Mouse (Mus musculus): ENCODE data around the gene Dach2. TPM values are rescaled to one million over a fixed set of nuclear protein-coding genes. Genes with fewer than 3 reads are reported as not detected.

The Dach2 gene
- total and polyA plus RNA-seq, 2 experiments: not detected

DNA sequence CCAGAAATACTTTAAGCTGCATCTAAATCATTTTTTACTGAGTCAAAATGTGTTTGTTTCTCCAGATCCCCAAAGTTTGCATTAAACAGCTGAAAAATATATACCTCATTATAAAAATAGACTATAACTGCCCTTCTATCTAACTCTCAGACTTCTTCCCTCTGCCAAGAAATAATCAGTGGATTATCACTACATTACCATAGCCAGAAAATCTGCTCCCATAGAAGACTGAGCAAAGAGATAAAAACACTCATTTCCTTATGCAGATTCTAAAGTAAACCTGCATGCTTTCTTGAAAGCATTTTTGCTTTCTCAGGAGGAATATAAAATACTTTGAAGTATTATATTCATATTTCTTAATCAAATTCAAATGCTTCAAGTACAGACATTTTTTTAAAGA lies 368.8 kb downstream of the Dach2 start:
- Histone ChIP-seq H3K27ac (replicated peaks; ENCODE audit: insufficient read depth, low read depth, low read length) (no peak overlapping the region), H3K27me3 (ENCODE audit: control insufficient read depth, insufficient read depth, low read length) (no peaks in the 10 kb centered on the region), H3K9ac (ENCODE audit: low read depth, low read length) (no peak overlapping the region), H3K4me1 (ENCODE audit: control insufficient read depth, insufficient read depth, low read length) (no peaks in the 10 kb centered on the region), H3K4me3 (ENCODE audit: insufficient read depth, low read depth, low read length) (no peak overlapping the region), H3K36me3 (ENCODE audit: control insufficient read depth, insufficient read depth, low read length) (no peaks in the 10 kb centered on the region), H3K79me2 (ENCODE audit: control insufficient read depth, insufficient read depth, low read length) (no peaks in the 10 kb centered on the region)
- TF ChIP-seq CTCF (IDR thresholded peaks at IDR 0.05; ENCODE audit: low read depth, low read length) (no peak), POLR2A (IDR thresholded peaks at IDR 0.05; ENCODE audit: extremely low read depth, insufficient read depth, low read length) (no peak)
- no peak for DNase-seq (ENCODE audit: extremely low read depth, low read depth, low spot score)

DNA sequence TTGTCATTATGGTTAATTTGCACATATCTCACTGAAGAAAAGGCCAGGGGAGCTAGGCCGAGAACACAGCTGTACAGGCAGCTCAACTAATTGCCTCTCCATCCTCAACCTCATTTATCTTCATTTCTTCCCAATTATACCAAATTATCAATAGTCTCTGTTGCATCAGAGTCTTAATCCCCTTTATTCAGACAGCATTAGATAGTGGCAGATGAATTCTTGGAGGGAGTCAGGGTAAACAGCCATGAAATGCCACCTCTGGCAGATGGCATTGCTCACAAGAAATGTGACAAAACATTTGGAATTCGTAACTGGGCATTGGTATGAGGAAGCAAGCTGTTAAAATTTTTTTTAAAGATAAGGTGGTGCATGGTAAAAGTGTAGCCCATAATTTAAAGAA lies 389.9 kb downstream of the Dach2 start:
- H3K79me2 ChIP-seq (ENCODE audit: control insufficient read depth, insufficient read depth, low read length): no peaks in the 10 kb centered on the region
- no peak for DNase-seq (ENCODE audit: extremely low read depth, low read depth, low spot score)
- 81% methylated on average over 2 of the region's 2 CpGs for WGBS
- H3K4me3 ChIP-seq (ENCODE audit: insufficient read depth, low read depth, low read length): no peak overlapping the region
- H3K27ac ChIP-seq (replicated peaks; ENCODE audit: insufficient read depth, low read depth, low read length): no peak overlapping the region
- TF ChIP-seq POLR2A (IDR thresholded peaks at IDR 0.05; ENCODE audit: extremely low read depth, insufficient read depth, low read length): no peak
- TF ChIP-seq CTCF (IDR thresholded peaks at IDR 0.05; ENCODE audit: low read depth, low read length): no peak
- H3K36me3 ChIP-seq (ENCODE audit: control insufficient read depth, insufficient read depth, low read length): no peaks in the 10 kb centered on the region
- no peak overlapping the region for H3K9ac ChIP-seq (ENCODE audit: low read depth, low read length)
- H3K27me3 ChIP-seq (ENCODE audit: control insufficient read depth, insufficient read depth, low read length): no peaks in the 10 kb centered on the region
- H3K4me1 ChIP-seq (ENCODE audit: control insufficient read depth, insufficient read depth, low read length): no peaks in the 10 kb centered on the region

DNA sequence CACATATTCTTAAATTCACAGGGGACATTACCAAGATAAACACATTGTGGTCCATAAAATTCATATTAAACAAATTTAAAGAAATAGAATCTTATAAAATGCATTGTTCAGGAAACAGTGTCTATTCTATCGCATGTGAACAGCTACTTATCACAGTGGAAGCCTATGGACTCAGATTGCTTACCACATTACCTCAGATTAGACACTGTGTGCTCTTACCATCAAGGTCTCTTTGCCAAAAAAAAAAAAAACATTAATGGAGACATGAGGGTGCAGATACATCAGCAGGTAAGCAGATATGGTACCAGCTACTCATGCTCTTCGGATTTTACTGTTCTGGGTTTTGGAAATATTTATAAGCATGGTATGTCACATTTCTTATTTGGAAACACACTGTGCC lies 415.1 kb downstream of the Dach2 start:
- no peak for DNase-seq (ENCODE audit: extremely low read depth, low read depth, low spot score)
- 82% methylated on average over 2 of the region's 2 CpGs for WGBS
- no peak overlapping the region for H3K27ac ChIP-seq (replicated peaks; ENCODE audit: insufficient read depth, low read depth, low read length)
- H3K79me2 ChIP-seq (ENCODE audit: control insufficient read depth, insufficient read depth, low read length): no peaks in the 10 kb centered on the region
- no peak overlapping the region for H3K9ac ChIP-seq (ENCODE audit: low read depth, low read length)
- no peaks in the 10 kb centered on the region for H3K4me1 ChIP-seq (ENCODE audit: control insufficient read depth, insufficient read depth, low read length)
- no peak overlapping the region for H3K4me3 ChIP-seq (ENCODE audit: insufficient read depth, low read depth, low read length)
- H3K27me3 ChIP-seq (ENCODE audit: control insufficient read depth, insufficient read depth, low read length): no peaks in the 10 kb centered on the region
- TF ChIP-seq CTCF (IDR thresholded peaks at IDR 0.05; ENCODE audit: low read depth, low read length) (no peak), POLR2A (IDR thresholded peaks at IDR 0.05; ENCODE audit: extremely low read depth, insufficient read depth, low read length) (no peak)
- no peaks in the 10 kb centered on the region for H3K36me3 ChIP-seq (ENCODE audit: control insufficient read depth, insufficient read depth, low read length)

DNA sequence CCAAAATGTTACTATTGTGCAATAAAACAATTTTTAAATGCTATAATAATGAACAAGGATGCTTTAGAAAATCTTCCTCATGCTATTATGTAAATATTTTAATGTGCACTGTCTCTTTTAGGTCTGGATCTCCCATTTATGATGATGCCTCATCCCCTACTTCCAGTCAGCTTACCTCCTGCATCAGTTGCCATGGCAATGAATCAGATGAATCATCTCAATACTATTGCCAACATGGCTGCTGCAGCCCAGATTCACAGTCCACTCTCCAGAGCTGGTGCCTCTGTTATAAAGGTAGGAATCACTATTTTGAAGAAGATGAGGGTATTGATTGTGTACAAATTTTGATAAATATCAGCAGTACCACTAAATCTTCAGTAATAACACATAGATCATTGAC lies 426.8 kb downstream of the Dach2 start:
- Histone ChIP-seq H3K27me3 (ENCODE audit: control insufficient read depth, insufficient read depth, low read length) (no peaks in the 10 kb centered on the region), H3K36me3 (ENCODE audit: control insufficient read depth, insufficient read depth, low read length) (no peaks in the 10 kb centered on the region), H3K9ac (ENCODE audit: low read depth, low read length) (no peak overlapping the region), H3K27ac (replicated peaks; ENCODE audit: insufficient read depth, low read depth, low read length) (no peak overlapping the region), H3K4me1 (ENCODE audit: control insufficient read depth, insufficient read depth, low read length) (no peaks in the 10 kb centered on the region), H3K4me3 (ENCODE audit: insufficient read depth, low read depth, low read length) (no peak overlapping the region), H3K79me2 (ENCODE audit: control insufficient read depth, insufficient read depth, low read length) (no peaks in the 10 kb centered on the region)
- no peak for TF ChIP-seq CTCF (IDR thresholded peaks at IDR 0.05; ENCODE audit: low read depth, low read length)
- no peak for TF ChIP-seq POLR2A (IDR thresholded peaks at IDR 0.05; ENCODE audit: extremely low read depth, insufficient read depth, low read length)
- DNase-seq (ENCODE audit: extremely low read depth, low read depth, low spot score): no peak

DNA sequence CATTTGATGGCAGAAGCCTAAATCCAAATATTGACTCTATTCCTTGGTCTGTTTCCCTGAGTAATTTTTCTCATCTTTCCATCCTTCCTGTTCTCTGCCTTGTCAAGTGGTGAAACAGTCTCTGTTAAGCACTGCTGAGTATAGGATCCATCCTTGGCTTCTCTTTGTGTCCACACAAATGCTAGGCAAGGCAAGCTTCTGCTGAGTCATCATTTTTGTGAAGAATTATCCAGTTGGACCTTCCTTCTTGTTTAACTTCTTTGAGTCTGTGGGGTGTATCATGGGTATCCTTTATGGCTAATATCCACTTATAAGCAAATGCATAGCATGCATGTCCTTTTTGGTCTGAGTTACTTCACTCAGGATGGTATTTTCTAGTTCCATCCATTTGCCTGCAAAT lies 449.8 kb downstream of the Dach2 start:
- no peak overlapping the region for H3K4me3 ChIP-seq (ENCODE audit: insufficient read depth, low read depth, low read length)
- H3K9ac ChIP-seq (ENCODE audit: low read depth, low read length): no peak overlapping the region
- DNase-seq (ENCODE audit: extremely low read depth, low read depth, low spot score): no peak
- TF ChIP-seq CTCF (IDR thresholded peaks at IDR 0.05; ENCODE audit: low read depth, low read length) (no peak), POLR2A (IDR thresholded peaks at IDR 0.05; ENCODE audit: extremely low read depth, insufficient read depth, low read length) (no peak)
- H3K79me2 ChIP-seq (ENCODE audit: control insufficient read depth, insufficient read depth, low read length): no peaks in the 10 kb centered on the region
- H3K36me3 ChIP-seq (ENCODE audit: control insufficient read depth, insufficient read depth, low read length): no peaks in the 10 kb centered on the region
- no peak overlapping the region for H3K27ac ChIP-seq (replicated peaks; ENCODE audit: insufficient read depth, low read depth, low read length)
- no peaks in the 10 kb centered on the region for H3K4me1 ChIP-seq (ENCODE audit: control insufficient read depth, insufficient read depth, low read length)
- H3K27me3 ChIP-seq (ENCODE audit: control insufficient read depth, insufficient read depth, low read length): no peaks in the 10 kb centered on the region

DNA sequence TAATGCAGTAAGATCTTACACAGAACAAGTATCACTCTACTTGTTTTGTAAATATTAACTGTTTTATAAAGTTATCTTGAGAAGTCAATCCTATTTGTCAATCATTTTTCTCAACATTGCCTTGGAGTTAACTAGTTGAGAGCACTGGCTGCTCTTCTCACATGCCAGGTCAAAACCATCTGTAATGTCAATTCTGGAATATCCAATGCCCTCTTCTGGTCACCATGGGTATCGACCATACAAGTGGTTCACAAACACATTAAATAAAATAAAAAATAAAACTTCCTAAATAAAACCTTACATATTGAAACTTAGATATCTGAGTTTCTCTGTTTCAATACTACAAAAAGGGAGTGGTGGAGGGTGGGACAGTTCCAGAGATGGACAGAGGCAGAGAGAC lies 495.0 kb downstream of the Dach2 start:
- H3K4me3 ChIP-seq (ENCODE audit: insufficient read depth, low read depth, low read length): no peak overlapping the region
- H3K27ac ChIP-seq (replicated peaks; ENCODE audit: insufficient read depth, low read depth, low read length): no peak overlapping the region
- H3K27me3 ChIP-seq (ENCODE audit: control insufficient read depth, insufficient read depth, low read length): no peaks in the 10 kb centered on the region
- H3K79me2 ChIP-seq (ENCODE audit: control insufficient read depth, insufficient read depth, low read length): no peaks in the 10 kb centered on the region
- H3K36me3 ChIP-seq (ENCODE audit: control insufficient read depth, insufficient read depth, low read length): no peaks in the 10 kb centered on the region
- no peak for TF ChIP-seq CTCF (IDR thresholded peaks at IDR 0.05; ENCODE audit: low read depth, low read length)
- no peak for TF ChIP-seq POLR2A (IDR thresholded peaks at IDR 0.05; ENCODE audit: extremely low read depth, insufficient read depth, low read length)
- no peak overlapping the region for H3K9ac ChIP-seq (ENCODE audit: low read depth, low read length)
- DNase-seq (ENCODE audit: extremely low read depth, low read depth, low spot score): no peak
- WGBS: 8% methylated on average over 1 of the region's 1 CpGs
- H3K4me1 ChIP-seq (ENCODE audit: control insufficient read depth, insufficient read depth, low read length): no peaks in the 10 kb centered on the region
